Mouse (Mus musculus) T-cell, adult 2 months (primary cell): ENCODE results near the gene Capn2.

Source experiments
- DNase-seq: peaks from one replicate; pipeline ENCODE4 v3.0.0; 2022; ENCODE audit warnings: low spot score

Gene Capn2

DNA sequence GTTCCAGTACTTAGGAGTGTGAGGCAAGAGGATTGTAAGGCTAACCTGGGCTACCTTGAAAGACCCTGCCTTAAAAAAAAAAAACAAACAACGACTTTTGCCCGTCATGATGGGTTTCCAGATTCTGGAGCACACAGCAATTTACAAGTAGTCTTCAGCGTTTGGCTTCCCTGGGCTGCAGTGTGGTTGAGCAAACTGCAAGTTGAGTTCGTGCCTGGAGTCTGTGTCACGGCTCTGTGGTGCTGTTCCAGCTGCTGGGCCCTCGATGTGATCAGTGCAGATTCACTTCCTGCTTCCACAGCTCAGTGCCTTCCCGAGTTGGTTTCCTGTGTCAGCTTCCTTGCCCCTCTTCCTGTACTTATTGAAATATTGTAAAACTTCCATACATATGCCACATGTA is 56.1 kb downstream of the Capn2 start:
- no peak for DNase-seq

DNA sequence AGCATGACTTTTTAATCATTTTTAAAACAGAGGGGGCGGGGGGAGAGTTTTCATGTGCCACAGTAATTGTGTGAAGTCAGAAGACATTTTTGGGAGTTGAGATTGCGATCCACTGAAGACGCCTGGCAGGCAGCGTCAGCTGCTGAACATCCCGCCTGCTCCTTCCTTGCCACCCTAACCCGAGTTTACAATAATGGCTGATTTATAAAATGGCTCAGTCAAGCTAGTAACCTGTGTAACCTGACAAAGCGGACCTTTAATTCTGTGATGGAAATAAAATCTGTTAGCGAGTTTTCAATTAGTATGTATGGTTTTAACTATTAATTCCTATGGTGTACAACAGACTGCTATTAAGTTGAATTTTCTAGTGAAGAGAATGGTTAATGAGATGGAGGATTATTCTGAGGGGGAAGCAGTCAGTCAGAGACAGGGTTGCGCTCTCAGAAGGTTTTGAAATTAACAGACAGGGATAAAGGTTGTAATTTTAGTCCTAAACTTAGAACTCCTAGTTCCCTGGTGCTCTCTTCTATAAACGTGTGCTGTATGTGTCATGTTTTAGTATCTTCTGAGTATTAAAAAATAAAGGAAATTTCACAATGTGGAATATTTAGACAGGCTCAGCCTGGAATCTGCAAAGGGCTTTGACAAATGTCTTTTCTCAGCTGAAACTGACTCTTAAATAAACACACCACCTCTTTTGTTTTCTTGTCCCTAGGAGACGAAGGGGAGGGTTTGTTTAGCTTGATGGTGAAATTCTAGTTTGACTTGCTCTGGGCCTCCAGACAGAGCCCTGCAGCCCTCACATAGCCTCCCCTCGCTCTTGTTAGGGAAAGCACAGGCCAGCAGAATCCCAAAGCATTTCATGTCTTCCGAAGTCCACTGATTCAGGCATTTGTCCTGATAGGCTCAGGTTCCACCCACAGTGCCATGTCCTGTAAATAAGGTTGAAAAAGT is 56.8 kb downstream of the Capn2 start:
- no peak for DNase-seq

DNA sequence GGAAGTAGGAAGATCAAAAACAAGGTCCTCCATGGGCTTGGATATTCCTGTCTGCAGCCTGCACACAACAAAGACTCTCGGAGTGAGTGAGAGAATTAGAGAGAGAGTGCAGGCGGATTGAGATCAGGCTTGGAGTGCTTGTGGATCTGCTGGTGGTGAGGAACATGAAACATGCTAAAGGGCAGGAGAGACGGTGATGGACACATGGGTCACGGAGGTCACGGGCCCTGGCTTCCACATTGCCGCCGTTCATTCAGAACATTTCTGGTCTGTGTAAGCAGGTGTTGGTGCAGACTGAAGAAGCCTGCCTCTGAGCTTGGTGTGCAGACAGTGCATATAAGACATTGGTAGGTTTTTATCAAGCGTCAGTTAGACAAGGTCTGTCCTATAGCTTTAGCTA is 58.0 kb downstream of the Capn2 start:
- DNase-seq = no peak

- no peak for DNase-seq
These were observed 58.9 kb downstream of the Capn2 start for GRCm38 (mm10) chr1:182458556-182458955.

- no peak for DNase-seq
These were observed 62.3 kb downstream of the Capn2 start for GRCm38 (mm10) chr1:182455080-182455479.

DNA sequence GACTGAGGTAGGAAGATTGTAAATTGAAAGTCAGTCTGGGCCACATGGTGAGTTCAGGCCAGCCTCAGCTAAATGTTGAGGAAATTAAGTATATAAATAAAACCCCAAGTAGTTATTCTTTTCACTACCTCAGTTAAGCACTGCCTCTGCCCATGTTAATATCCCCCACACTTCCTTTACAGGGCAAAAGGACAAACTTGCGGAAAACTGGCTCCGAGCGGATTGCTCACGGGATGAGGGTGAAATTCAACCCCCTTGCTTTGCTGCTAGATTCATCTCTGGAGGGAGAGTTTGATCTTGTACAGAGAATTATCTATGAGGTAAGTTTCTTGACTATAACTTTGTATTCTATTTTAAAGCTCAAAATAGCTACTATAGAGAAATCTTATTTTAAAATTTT is 64.9 kb downstream of the Capn2 start:
- no peak for DNase-seq

DNA sequence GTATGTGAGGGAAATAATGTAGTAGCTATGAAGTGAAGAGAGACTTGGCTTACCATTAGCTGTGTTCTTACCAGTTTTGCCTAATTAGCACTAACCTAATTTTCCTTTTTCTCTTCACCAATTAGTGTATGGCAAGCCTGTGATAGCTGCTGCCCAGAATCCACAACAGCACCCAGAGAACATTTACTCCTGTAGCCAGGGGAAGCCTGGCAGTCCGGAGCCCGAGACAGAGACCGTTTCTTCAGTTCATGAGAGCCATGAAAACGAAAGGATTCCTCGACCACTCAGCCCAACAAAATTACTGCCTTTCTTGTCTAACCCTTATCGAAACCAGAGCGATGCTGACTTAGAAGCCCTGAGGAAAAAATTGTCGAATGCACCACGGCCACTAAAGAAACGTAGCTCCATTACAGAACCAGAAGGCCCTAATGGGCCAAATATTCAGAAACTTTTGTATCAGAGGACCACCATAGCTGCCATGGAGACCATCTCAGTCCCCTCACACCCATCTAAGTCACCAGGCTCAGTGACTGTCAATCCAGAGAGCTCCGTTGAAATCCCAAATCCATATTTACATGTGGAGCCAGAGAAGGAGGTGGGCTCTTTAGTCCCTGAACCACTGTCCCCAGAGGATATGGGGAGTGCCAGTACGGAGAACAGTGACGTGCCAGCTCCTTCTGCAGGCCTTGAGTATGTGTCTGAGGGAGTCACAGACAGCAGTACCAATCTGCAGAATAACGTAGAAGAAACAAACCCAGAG is 69.0 kb downstream of the Capn2 start:
- no peak for DNase-seq

DNA sequence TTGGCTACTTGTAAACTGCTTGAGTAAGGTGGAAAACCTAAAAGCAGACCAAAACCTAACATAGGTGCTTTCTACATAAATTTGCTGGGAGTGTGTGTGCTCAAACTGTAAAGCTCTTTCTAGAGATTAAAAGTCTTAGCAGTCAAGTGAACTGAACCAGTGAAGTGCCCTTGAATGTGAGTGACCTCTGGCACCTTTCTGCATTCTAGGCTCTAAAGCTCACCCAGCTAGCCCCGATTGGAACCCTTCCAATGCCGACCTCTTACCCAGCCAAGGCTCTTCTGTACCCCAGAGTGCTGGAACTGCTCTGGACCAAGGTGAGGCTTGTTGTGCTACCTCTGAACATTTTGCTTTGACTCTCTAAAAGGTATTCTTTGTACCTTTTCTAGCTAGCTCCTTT is 73.3 kb downstream of the Capn2 start:
- no peak for DNase-seq

DNA sequence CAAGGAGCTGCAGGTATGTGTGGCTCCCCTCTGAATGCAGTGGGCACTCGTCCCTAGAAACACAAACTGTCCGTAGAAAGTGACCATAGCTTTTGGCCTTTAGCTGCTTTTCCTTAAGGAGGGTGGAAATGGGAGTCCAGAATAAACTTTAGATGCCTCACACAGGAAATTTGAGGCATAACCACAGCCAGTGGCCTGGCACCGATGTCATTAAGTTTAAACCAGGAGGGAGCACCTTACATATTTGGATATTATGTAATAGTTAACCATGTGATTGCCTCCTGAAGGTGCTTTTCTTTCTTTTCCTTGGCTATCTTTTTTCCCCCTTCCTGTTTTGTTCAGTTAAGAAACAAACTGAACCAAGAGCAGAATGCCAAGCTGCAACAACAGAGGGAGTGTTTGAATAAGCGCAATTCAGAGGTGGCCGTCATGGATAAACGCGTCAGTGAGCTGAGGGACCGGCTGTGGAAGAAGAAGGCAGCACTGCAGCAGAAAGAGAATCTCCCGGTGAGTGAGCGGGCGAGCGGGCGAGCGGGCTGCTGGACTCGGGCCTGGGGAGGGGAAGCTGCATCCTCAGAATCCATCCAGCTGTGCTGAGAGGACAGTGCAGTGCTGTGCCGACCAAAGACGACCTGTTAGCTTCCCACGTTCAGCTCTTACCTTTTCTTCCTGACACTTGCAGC is 75.5 kb downstream of the Capn2 start:
- no peak for DNase-seq

GRCm38 (mm10) chr1:182439546-182440222 is 77.7 kb downstream of the Capn2 start:
- DNase-seq = no peak

- DNase-seq = no peak
These were observed 80.7 kb downstream of the Capn2 start for GRCm38 (mm10) chr1:182436746-182437145.

GRCm38 (mm10) chr1:182432059-182432458 is 85.3 kb downstream of the Capn2 start:
- DNase-seq = no peak

DNA sequence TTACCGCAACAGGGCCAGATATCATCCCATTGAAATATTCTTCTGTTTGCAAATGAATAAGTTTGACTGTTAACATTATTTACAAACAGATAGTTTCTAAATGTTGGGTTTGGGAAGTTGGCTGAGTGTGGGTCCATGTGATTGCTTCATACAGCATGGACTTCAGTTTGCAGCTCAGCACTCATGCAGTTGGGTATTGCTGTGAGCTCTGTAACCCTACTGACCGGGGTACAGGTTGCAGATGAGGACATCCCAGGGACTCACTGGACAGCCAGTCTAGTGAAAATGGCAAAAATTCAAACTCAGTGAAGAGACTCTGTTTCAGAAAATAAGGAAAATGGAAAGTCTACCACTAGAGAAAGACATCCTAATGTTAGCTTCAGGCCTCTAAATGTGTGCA is 86.7 kb downstream of the Capn2 start:
- no peak for DNase-seq

- no peak for DNase-seq
These were observed 87.6 kb downstream of the Capn2 start for GRCm38 (mm10) chr1:182429826-182430225.

DNA sequence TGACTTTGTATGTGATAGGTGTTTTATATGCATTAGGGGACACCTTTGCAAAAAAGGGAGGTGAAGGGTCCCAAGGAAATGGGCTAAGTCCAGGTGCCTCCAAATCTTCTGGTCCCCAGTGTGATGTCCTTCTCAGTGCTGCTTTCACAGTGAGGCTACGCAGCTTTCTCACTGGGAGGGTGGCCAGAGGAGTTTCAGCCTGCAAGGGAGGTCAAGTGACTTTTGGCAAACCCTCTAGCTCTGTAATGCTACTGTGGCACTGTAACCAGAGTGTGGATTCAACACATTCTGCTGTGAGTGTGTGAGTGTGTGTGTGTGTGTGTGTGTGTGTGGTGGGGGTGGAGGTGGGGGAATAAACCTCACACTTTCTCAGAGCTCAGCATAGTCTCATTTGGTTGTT is 90.0 kb downstream of the Capn2 start:
- no peak for DNase-seq

- DNase-seq = no peak
These were observed 91.0 kb downstream of the Capn2 start for GRCm38 (mm10) chr1:182426444-182426843.

GRCm38 (mm10) chr1:182425176-182425575 is 92.2 kb downstream of the Capn2 start:
- DNase-seq = no peak

DNA sequence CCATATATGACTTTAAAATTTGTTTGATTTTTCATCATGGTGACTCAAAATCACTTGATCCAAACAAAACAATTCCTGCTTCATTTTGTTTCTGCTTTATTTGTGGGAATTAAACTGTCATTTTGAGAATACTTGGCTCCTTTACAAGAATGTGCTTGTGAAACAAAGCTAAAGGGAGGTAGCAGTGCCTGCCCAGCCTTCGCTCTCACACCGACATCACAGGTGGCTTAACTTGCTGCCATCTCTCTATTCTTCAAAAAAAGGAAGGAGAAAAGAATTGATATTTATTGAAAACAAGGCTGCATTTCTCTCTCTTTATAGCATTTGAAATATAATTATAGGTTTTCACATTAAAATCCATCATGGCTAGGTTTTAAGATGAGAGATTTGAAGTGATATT is 93.1 kb downstream of the Capn2 start:
- DNase-seq = no peak

- DNase-seq = no peak
These were observed 97.9 kb downstream of the Capn2 start for GRCm38 (mm10) chr1:182419481-182419880.
